Mouse (Mus musculus): ENCODE measurements around the gene Gm11232. TPM values are rescaled to one million over a fixed set of nuclear protein-coding genes. Genes with fewer than 3 reads are reported as not detected.
A peak's percentile ranks its signal among the peaks of the same experiment; 100 is the strongest.

Gm11232 gene
- polyA plus RNA-seq (2015; fragmentation: Nextera tagmentation; extraction: Ambion mirVana): 0.48 and 0.49 TPM in 2 replicates

GRCm38 (mm10) chr4:71757865-71758264 lies at the start of gene Gm11232:
Gene Gm11232 (minus strand): TSS chr4:71757965.
- Histone ChIP-seq H3K27me3 (replicated peaks) (no peaks in the 10 kb centered on the region), H3K4me1 (replicated peaks) (0 out of 2 replicates have a peak, but pooled peaks cover 3% of the 10 kb centered on the region), H3K4me3 (replicated peaks) (no peak within 1 kb of the TSS), H3K9me3 (no peaks in the 10 kb centered on the region), H3K4me2 (replicated peaks) (no peak within 1 kb of the TSS), H3K27ac (0 out of 2 replicates have a peak within 1 kb of the TSS, but pooled peaks have one; percentile 36), H3K36me3 (no peaks in the 10 kb centered on the region), H3K9ac (no peak within 1 kb of the TSS)
- no peak; the same call in 1 of the 2 replicates for ATAC-seq
- 58% methylated on average over 2 of the region's 2 CpGs for WGBS

GRCm38 (mm10) chr4:71805977-71806534 lies 48.3 kb upstream of the Gm11232 start:
- ATAC-seq: no peak
- WGBS: 42% methylated on average over 2 of the region's 2 CpGs

GRCm38 (mm10) chr4:71765529-71765928 lies 7.8 kb upstream of the Gm11232 start:
- no peaks in the 10 kb centered on the region for H3K27me3 ChIP-seq (replicated peaks)
- WGBS: 77% methylated on average over 1 of the region's 1 CpGs

More at GRCm38 (mm10) chr4:71805977-71806534, 48.3 kb upstream of the Gm11232 start:
- no peaks in the 10 kb centered on the region for H3K36me3 ChIP-seq
- H3K4me2 ChIP-seq (replicated peaks): no peak overlapping the region
- no peaks in the 10 kb centered on the region for H3K27me3 ChIP-seq (replicated peaks)
- no peak overlapping the region for H3K9ac ChIP-seq
- no peak overlapping the region for H3K27ac ChIP-seq
- H3K4me3 ChIP-seq (replicated peaks): no peak overlapping the region
- H3K4me1 ChIP-seq (replicated peaks): no peaks in the 10 kb centered on the region
- H3K9me3 ChIP-seq: no peaks in the 10 kb centered on the region

GRCm38 (mm10) chr4:71765071-71765470 lies 7.3 kb upstream of the Gm11232 start:
- Histone ChIP-seq H3K36me3 (no peaks in the 10 kb centered on the region), H3K9ac (no peak overlapping the region), H3K4me3 (replicated peaks) (no peak overlapping the region), H3K27me3 (replicated peaks) (no peaks in the 10 kb centered on the region), H3K27ac (no peak overlapping the region), H3K4me2 (replicated peaks) (no peak overlapping the region), H3K4me1 (replicated peaks) (no peaks in the 10 kb centered on the region), H3K9me3 (no peaks in the 10 kb centered on the region)
- ATAC-seq: no peak
- WGBS: 67% methylated on average over 3 of the region's 3 CpGs

More at GRCm38 (mm10) chr4:71765529-71765928, 7.8 kb upstream of the Gm11232 start:
- H3K9me3 ChIP-seq: no peaks in the 10 kb centered on the region
- H3K4me2 ChIP-seq (replicated peaks): no peak overlapping the region
- H3K27ac ChIP-seq: no peak overlapping the region
- H3K36me3 ChIP-seq: no peaks in the 10 kb centered on the region
- no peak overlapping the region for H3K4me3 ChIP-seq (replicated peaks)
- no peak overlapping the region for H3K9ac ChIP-seq
- no peaks in the 10 kb centered on the region for H3K4me1 ChIP-seq (replicated peaks)
- ATAC-seq: no peak

GRCm38 (mm10) chr4:71756441-71757221 lies 1.1 kb downstream of the Gm11232 start:
- H3K27ac ChIP-seq: peak overlapping the region; percentile 36; the same call in 1 of the 2 replicates
- WGBS: 56% methylated on average over 11 of the region's 11 CpGs
- no peaks in the 10 kb centered on the region for H3K27me3 ChIP-seq (replicated peaks)
- no peak overlapping the region for H3K9ac ChIP-seq
- peak; percentile 68 for ATAC-seq
- H3K4me2 ChIP-seq (replicated peaks): no peak overlapping the region
- H3K4me3 ChIP-seq (replicated peaks): no peak overlapping the region
- 0 out of 2 replicates have a peak, but pooled peaks cover 3% of the 10 kb centered on the region for H3K4me1 ChIP-seq (replicated peaks)
- no peaks in the 10 kb centered on the region for H3K36me3 ChIP-seq
- no peaks in the 10 kb centered on the region for H3K9me3 ChIP-seq

- no peak overlapping the region for H3K4me3 ChIP-seq (replicated peaks)
- no peak overlapping the region for H3K4me2 ChIP-seq (replicated peaks)
- no peaks in the 10 kb centered on the region for H3K27me3 ChIP-seq (replicated peaks)
- H3K36me3 ChIP-seq: no peaks in the 10 kb centered on the region
- 52% methylated on average over 1 of the region's 1 CpGs for WGBS
- H3K27ac ChIP-seq: no peak overlapping the region
- H3K9me3 ChIP-seq: no peaks in the 10 kb centered on the region
- H3K4me1 ChIP-seq (replicated peaks): no peaks in the 10 kb centered on the region
- ATAC-seq: no peak
- no peak overlapping the region for H3K9ac ChIP-seq
Measured at GRCm38 (mm10) chr4:71745741-71746140, 12.0 kb downstream of the Gm11232 start.

GRCm38 (mm10) chr4:71736529-71736928 lies 21.2 kb downstream of the Gm11232 start:
- no peaks in the 10 kb centered on the region for H3K4me1 ChIP-seq (replicated peaks)
- H3K27me3 ChIP-seq (replicated peaks): no peaks in the 10 kb centered on the region
- no peak overlapping the region for H3K4me2 ChIP-seq (replicated peaks)
- peak; percentile 81 for ATAC-seq
- H3K9me3 ChIP-seq: 0 out of 2 replicates have a peak, but pooled peaks cover 3% of the 10 kb centered on the region
- H3K36me3 ChIP-seq: no peaks in the 10 kb centered on the region
- no peak overlapping the region for H3K9ac ChIP-seq
- no peak overlapping the region for H3K4me3 ChIP-seq (replicated peaks)
- no peak overlapping the region for H3K27ac ChIP-seq

- 80% methylated on average over 3 of the region's 3 CpGs for WGBS
- ATAC-seq: no peak
- Histone ChIP-seq H3K4me2 (replicated peaks) (no peak overlapping the region), H3K36me3 (no peaks in the 10 kb centered on the region), H3K4me3 (replicated peaks) (no peak overlapping the region), H3K9me3 (0 out of 2 replicates have a peak, but pooled peaks cover 3% of the 10 kb centered on the region), H3K4me1 (replicated peaks) (no peaks in the 10 kb centered on the region), H3K27ac (no peak overlapping the region), H3K9ac (no peak overlapping the region), H3K27me3 (replicated peaks) (no peaks in the 10 kb centered on the region)
Measured at GRCm38 (mm10) chr4:71735261-71735660, 22.5 kb downstream of the Gm11232 start.

- no peak overlapping the region for H3K4me2 ChIP-seq (replicated peaks)
- H3K27ac ChIP-seq: no peak overlapping the region
- H3K4me3 ChIP-seq (replicated peaks): no peak overlapping the region
- no peaks in the 10 kb centered on the region for H3K27me3 ChIP-seq (replicated peaks)
- H3K36me3 ChIP-seq: no peaks in the 10 kb centered on the region
- 0 out of 2 replicates have a peak, but pooled peaks cover 3% of the 10 kb centered on the region for H3K9me3 ChIP-seq
- no peaks in the 10 kb centered on the region for H3K4me1 ChIP-seq (replicated peaks)
- no peak for ATAC-seq
- H3K9ac ChIP-seq: no peak overlapping the region
Measured at GRCm38 (mm10) chr4:71729401-71729800, 28.4 kb downstream of the Gm11232 start.

- no peaks in the 10 kb centered on the region for H3K27me3 ChIP-seq (replicated peaks)
- H3K4me2 ChIP-seq (replicated peaks): no peak overlapping the region
- H3K4me3 ChIP-seq (replicated peaks): no peak overlapping the region
- ATAC-seq: no peak
- no peak overlapping the region for H3K27ac ChIP-seq
- H3K36me3 ChIP-seq: no peaks in the 10 kb centered on the region
- WGBS: 50% methylated on average over 2 of the region's 2 CpGs
- H3K9ac ChIP-seq: no peak overlapping the region
- 0 out of 2 replicates have a peak, but pooled peaks cover 3% of the 10 kb centered on the region for H3K9me3 ChIP-seq
- H3K4me1 ChIP-seq (replicated peaks): no peaks in the 10 kb centered on the region
Measured at GRCm38 (mm10) chr4:71727611-71728010, 30.2 kb downstream of the Gm11232 start.

DNA sequence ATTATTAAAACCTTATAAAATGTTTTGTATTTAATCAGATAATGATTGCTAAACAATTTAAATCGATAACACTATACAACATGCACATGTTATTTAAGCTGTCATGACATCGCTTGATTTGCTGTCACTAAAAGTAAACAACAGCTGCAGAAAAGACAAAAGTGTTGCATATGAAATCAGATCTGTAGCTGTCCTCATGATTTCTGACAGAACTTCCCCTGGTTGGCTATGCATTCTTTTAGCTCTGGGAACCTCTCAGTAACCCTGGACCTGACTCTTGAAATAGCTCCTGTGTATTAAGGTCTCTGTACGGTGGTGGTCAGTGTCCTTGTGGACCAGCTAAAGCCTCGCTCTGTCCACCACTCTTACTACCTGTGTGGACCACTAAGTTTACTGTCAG lies 30.7 kb downstream of the Gm11232 start:
- H3K9ac ChIP-seq: no peak overlapping the region
- H3K4me3 ChIP-seq (replicated peaks): no peak overlapping the region
- no peak overlapping the region for H3K27ac ChIP-seq
- no peaks in the 10 kb centered on the region for H3K27me3 ChIP-seq (replicated peaks)
- H3K4me2 ChIP-seq (replicated peaks): no peak overlapping the region
- H3K36me3 ChIP-seq: no peaks in the 10 kb centered on the region
- ATAC-seq: no peak
- 74% methylated on average over 4 of the region's 4 CpGs for WGBS
- H3K9me3 ChIP-seq: no peaks in the 10 kb centered on the region
- no peaks in the 10 kb centered on the region for H3K4me1 ChIP-seq (replicated peaks)

DNA sequence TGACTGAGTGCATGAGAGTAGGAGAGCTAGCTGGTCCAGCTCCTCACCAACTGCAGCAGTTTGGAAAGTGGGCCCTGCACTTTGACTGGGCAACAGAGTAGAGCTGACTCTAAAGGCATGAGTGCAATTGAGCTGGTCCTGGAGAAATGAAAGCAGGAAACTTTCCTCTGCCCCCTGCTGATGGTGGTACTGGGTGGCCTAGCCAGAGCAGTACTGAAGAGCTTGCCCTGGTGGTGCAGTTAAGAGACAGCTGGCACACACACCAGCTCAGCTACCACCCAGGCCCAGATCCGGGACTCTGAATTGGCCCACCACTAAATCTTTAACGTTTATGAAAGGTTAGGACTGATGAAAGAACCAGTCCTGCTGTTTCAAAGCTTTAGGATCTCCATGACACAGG lies 31.9 kb downstream of the Gm11232 start:
- no peaks in the 10 kb centered on the region for H3K36me3 ChIP-seq
- no peak overlapping the region for H3K4me2 ChIP-seq (replicated peaks)
- H3K4me1 ChIP-seq (replicated peaks): no peaks in the 10 kb centered on the region
- H3K4me3 ChIP-seq (replicated peaks): no peak overlapping the region
- ATAC-seq: no peak
- H3K9ac ChIP-seq: no peak overlapping the region
- no peaks in the 10 kb centered on the region for H3K27me3 ChIP-seq (replicated peaks)
- WGBS: 49% methylated on average over 2 of the region's 2 CpGs
- H3K9me3 ChIP-seq: no peaks in the 10 kb centered on the region
- H3K27ac ChIP-seq: no peak overlapping the region
